In genomic region chr2:154158433-154158832, GRCm38 (mm10) we compare ENCODE assay signal across 9 mouse cellular contexts. TPM values are rescaled to one million over a fixed set of nuclear protein-coding genes. Genes with fewer than 3 reads are reported as not detected.
DNase-seq lines count a peak whose midpoint lies in the region; TF ChIP-seq lines count a peak whose summit lies in the region.
"Had no signal": no experiment of that assay in that cellular context is flagged by ENCODE, and none has a peak within 500 bp of the region (broad histone marks: within the 10 kb centered on the region; RNA-seq: fewer than 3 reads in every experiment).

No protein-coding gene starts in this region.

- TF ChIP-seq CTCF in testis, adult 2 months (IDR thresholded peaks at IDR 0.05; ENCODE audit: control insufficient read depth, insufficient read depth, insufficient replicate concordance, low read depth, low read length), result peak; percentile 51; the same call in 1 of the 2 replicates
- TF ChIP-seq CTCF in small intestine, adult 2 months (IDR thresholded peaks at IDR 0.05; ENCODE audit: extremely low read depth, insufficient read length, insufficient replicate concordance, low read depth, low read length), result peak; percentile 61; the same call in 1 of the 2 replicates

- peak; percentile 12 to 32 for DNase-seq in heart, postnatal 10 days
- no peak for DNase-seq in heart, postnatal 25 days (ENCODE audit: low spot score)
- DNase-seq in testis, postnatal 14 days (ENCODE audit: low spot score), result no peak
- DNase-seq in c-Kit-positive CD71-positive TER-119-positive erythroid progenitor cells, embryonic 14.5 days (ENCODE audit: low spot score), result peak; percentile 15
- DNase-seq in left cerebral cortex, postnatal 14 days (ENCODE audit: low spot score in 2 of 2), result peak; percentile 13 to 53
- DNase-seq in urinary bladder, adult 18-20 months (ENCODE audit: low spot score in 2 of 2), result no peak

- no peak overlapping the region for H3K27ac ChIP-seq in testis, adult 2 months (ENCODE audit: control insufficient read depth, insufficient read depth, low read depth, low read length)
- H3K27ac ChIP-seq in small intestine, adult 2 months (ENCODE audit: insufficient read depth, low read depth, low read length), result no peak overlapping the region
- H3K27ac ChIP-seq: liver, embryonic 15.5 days had no signal

- no peaks in the 10 kb centered on the region for H3K27me3 ChIP-seq in testis, adult 2 months (ENCODE audit: control insufficient read depth, insufficient read depth, low read length)
- H3K27me3 ChIP-seq in small intestine, adult 2 months (ENCODE audit: control insufficient read depth, insufficient read depth, low read length), result no peaks in the 10 kb centered on the region
- H3K27me3 ChIP-seq: liver, embryonic 15.5 days had no signal

- TF ChIP-seq POLR2A in testis, adult 2 months (IDR thresholded peaks at IDR 0.05; ENCODE audit: control insufficient read depth, low read depth, low read length), result no peak
- no peak for TF ChIP-seq POLR2A in small intestine, adult 2 months (IDR thresholded peaks at IDR 0.05; ENCODE audit: low read depth, low read length)

- intact Hi-C loops in heart, postnatal 10 days (cut with DNase I), result loop anchor here (5.0 kb wide), 1 partner anchor 111 kb away; no protein-coding TSS in a partner anchor
- intact Hi-C loops in heart, postnatal 25 days (cut with DNase I), result loop anchor here (1.0 to 5.0 kb wide), 2 partner anchors 112 to 156 kb away; no protein-coding TSS in a partner anchor
- intact Hi-C loops in left cerebral cortex, postnatal 14 days (cut with DNase I), result no loop called here

- no peaks in the 10 kb centered on the region for H3K36me3 ChIP-seq in testis, adult 2 months (ENCODE audit: control insufficient read depth, insufficient read depth, low read length)
- no peaks in the 10 kb centered on the region for H3K36me3 ChIP-seq in small intestine, adult 2 months (ENCODE audit: control insufficient read depth, insufficient read depth, low read length)
- H3K36me3 ChIP-seq: liver, embryonic 15.5 days had no signal

- H3K4me1 ChIP-seq in testis, adult 2 months (ENCODE audit: control insufficient read depth, insufficient read depth, low read length), result no peaks in the 10 kb centered on the region
- no peaks in the 10 kb centered on the region for H3K4me1 ChIP-seq in small intestine, adult 2 months (ENCODE audit: control insufficient read depth, insufficient read depth, insufficient read length, low read length)
- H3K4me1 ChIP-seq: liver, embryonic 15.5 days had no signal

- WGBS in small intestine, adult 2 months, result 40% methylated on average over 3 of the region's 3 CpGs

- H3K4me3 ChIP-seq in testis, adult 2 months (ENCODE audit: control insufficient read depth, low read depth, low read length), result no peak overlapping the region
- H3K4me3 ChIP-seq in small intestine, adult 2 months (ENCODE audit: low read depth, low read length), result no peak overlapping the region
- H3K4me3 ChIP-seq: liver, embryonic 15.5 days had no signal

RNA-seq across cellular contexts. Expression of gene Bpifa5, which starts 4.0 kb away (rescaled TPM):
- not detected for total RNA-seq in heart, postnatal 10 days (2021)
- not detected for total RNA-seq in heart, postnatal 25 days (2021)
- not detected in 2 replicates for polyA plus RNA-seq in testis, adult 2 months (2012; rRNA removed)
- not detected for total RNA-seq in left cerebral cortex, postnatal 14 days (2021)
- not detected in 2 replicates for polyA plus RNA-seq in small intestine, adult 2 months (2012; rRNA removed)
- polyA plus RNA-seq: liver, embryonic 15.5 days had no signal

RNA-seq across cellular contexts. Expression of gene Bpifa1, which starts 15.8 kb away (rescaled TPM):
- under 1 TPM in 1 of 2 experiments, not detected in 1; 0.24 TPM for total RNA-seq in heart, postnatal 10 days (2021)
- total RNA-seq in heart, postnatal 25 days (2021), result not detected
- polyA plus RNA-seq in testis, adult 2 months (2012; rRNA removed), result 0.83 and 0.93 TPM in 2 replicates
- total RNA-seq in left cerebral cortex, postnatal 14 days (2021), result not detected
- polyA plus RNA-seq in small intestine, adult 2 months (2012; rRNA removed), result not detected in 2 replicates
- polyA plus RNA-seq: liver, embryonic 15.5 days had no signal

RNA-seq across cellular contexts. Expression of gene Bpifa3, which starts 28.3 kb away (rescaled TPM):
- not detected for total RNA-seq in heart, postnatal 10 days (2021)
- not detected for total RNA-seq in heart, postnatal 25 days (2021)
- polyA plus RNA-seq in testis, adult 2 months (2012; rRNA removed), result 195 and 226 TPM in 2 replicates
- total RNA-seq in left cerebral cortex, postnatal 14 days (2021), result not detected
- polyA plus RNA-seq in small intestine, adult 2 months (2012; rRNA removed), result not detected in 2 replicates
- polyA plus RNA-seq: liver, embryonic 15.5 days had no signal

RNA-seq across cellular contexts. Expression of gene Bpifb1, which starts 32.2 kb away (rescaled TPM):
- under 1 TPM; 0.15 to 0.24 TPM for total RNA-seq in heart, postnatal 10 days (2021)
- under 1 TPM in 1 of 2 experiments, not detected in 1; 0.17 TPM for total RNA-seq in heart, postnatal 25 days (2021)
- polyA plus RNA-seq in testis, adult 2 months (2012; rRNA removed), result 0.37 and 0.42 TPM in 2 replicates
- total RNA-seq in left cerebral cortex, postnatal 14 days (2021), result under 1 TPM; 0.27 to 0.37 TPM
- 2.7 TPM in 1 of 2 replicates, not detected in the other for polyA plus RNA-seq in small intestine, adult 2 months (2012; rRNA removed)

Comparison
In these comparisons a context has a peak if more than half of its experiments do, and no peak if none do; other contexts are left out.
1. DNase-seq: peak in heart, postnatal 10 days (2 of 2), c-Kit-positive CD71-positive TER-119-positive erythroid progenitor cells, embryonic 14.5 days (single experiment) and left cerebral cortex, postnatal 14 days (2 of 2); none in heart, postnatal 25 days (single experiment), testis, postnatal 14 days (single experiment) and urinary bladder, adult 18-20 months (0 of 2).